Mouse (Mus musculus) kidney, postnatal 0 days (tissue): ENCODE data around the gene Angptl8. TPM values are rescaled to one million over a fixed set of nuclear protein-coding genes. Genes with fewer than 3 reads are reported as not detected.
"Not testable (repeated sequence)": the region's sequence is repeated elsewhere in the genome, so short reads cannot be mapped to it uniquely, and the experiment has no call there.

ENCODE experiments used
- ATAC-seq: fragments of 200-750 bp; cut with Nextera tagmentation; replicated peaks from 2 replicates; pipeline ENCODE4 v1.8.0; 2017; ENCODE audit warnings: low read depth, moderate number of reproducible peaks, moderate TSS enrichment, moderate library complexity; ENCODE audit not compliant: low FRiP score
- DNase-seq: peaks from one replicate; pipeline ENCODE4 v3.0.0-alpha.2; 2016; ENCODE audit warnings: low spot score
- H3K27ac ChIP-seq: fragments of 300-500 bp; sonication (generic); 2 replicates; pipeline ENCODE4 v1.5.1; 2014; ENCODE audit warnings: mild to moderate bottlenecking
- H3K27me3 ChIP-seq: fragments of 300-500 bp; sonication (generic); 2 replicates; pipeline ENCODE4 v1.6.1; 2014; ENCODE audit warnings: low read length, mixed read lengths; ENCODE audit not compliant: insufficient read depth
- H3K36me3 ChIP-seq: fragments of 300-500 bp; sonication (generic); 2 replicates; pipeline ENCODE4 v1.6.1; 2014; ENCODE audit warnings: low read length, mixed read lengths; ENCODE audit not compliant: insufficient read depth
- H3K4me1 ChIP-seq: fragments of 300-500 bp; sonication (generic); replicated peaks from 2 replicates; pipeline ENCODE4 v1.6.1; 2014; ENCODE audit warnings: antibody characterized with exemption, low read length, mixed read lengths; ENCODE audit not compliant: insufficient read depth
- H3K4me2 ChIP-seq: fragments of 300-500 bp; sonication (generic); 2 replicates; pipeline ENCODE4 v1.6.1; 2014; ENCODE audit warnings: mild to moderate bottlenecking, low read length, moderate library complexity, mixed read lengths
- H3K4me3 ChIP-seq: fragments of 300-500 bp; sonication (generic); replicated peaks from 2 replicates; pipeline ENCODE4 v1.5.1; 2014; ENCODE audit warnings: low read depth, low read length
- H3K9ac ChIP-seq: fragments of 300-500 bp; sonication (generic); 2 replicates; pipeline ENCODE4 v1.6.1; 2014; ENCODE audit warnings: low read depth, low read length
- H3K9me3 ChIP-seq: fragments of 300-500 bp; sonication (generic); replicated peaks from 2 replicates; pipeline ENCODE4 v1.6.1; 2016; ENCODE audit warnings: low read length, inconsistent platforms, mixed read lengths
- CTCF ChIP-seq: IDR thresholded peaks from 2 replicates; pipeline ENCODE4 v1.5.1; 2016; ENCODE audit warnings: antibody characterized with exemption, low read depth, mild to moderate bottlenecking, moderate library complexity
- WGBS: fragments of 180-500 bp; shearing (Covaris S2); extraction: QIAGEN DNeasy Blood & Tissue Kit; methylation state at CpG from one replicate; pipeline ENCODE4 v1.1.7; 2014; 5-methylcytosine and 5-hydroxymethylcytosine counted together
- microRNA-seq: library from miRNA; unstranded; fragments of <30 nt; microRNA quantifications from one replicate; pipeline ENCODE4, GENCODE M21; 2016
- polyA plus RNA-seq: library from polyadenylated mRNA; unstranded; fragments of >200 nt; fragmentation: Nextera tagmentation; extraction: Ambion mirVana; gene quantifications from 2 replicates; pipeline ENCODE4 v1.2.1, GENCODE M21; 2015

Gene Angptl8
- polyA plus RNA-seq, 1 experiment from 2014 or later, result 6.1 TPM

- Histone ChIP-seq H3K9me3 (no peaks in the 10 kb centered on the region; the same call in 1 of the 2 replicates), H3K4me1 (no peaks in the 10 kb centered on the region; the same call in 1 of the 2 replicates), H3K27ac (no peak overlapping the region), H3K9ac (no peak overlapping the region), H3K27me3 (no peaks in the 10 kb centered on the region), H3K36me3 (no peaks in the 10 kb centered on the region), H3K4me3 (no peak overlapping the region), H3K4me2 (no peak overlapping the region)
- DNase-seq (no peak), ATAC-seq (no peak)
- WGBS, result 37% methylated on average over 2 of the region's 2 CpGs
- no peak for TF ChIP-seq CTCF
These were observed 31.3 kb downstream of the Angptl8 start for GRCm38 (mm10) chr9:21866641-21867040.

DNA sequence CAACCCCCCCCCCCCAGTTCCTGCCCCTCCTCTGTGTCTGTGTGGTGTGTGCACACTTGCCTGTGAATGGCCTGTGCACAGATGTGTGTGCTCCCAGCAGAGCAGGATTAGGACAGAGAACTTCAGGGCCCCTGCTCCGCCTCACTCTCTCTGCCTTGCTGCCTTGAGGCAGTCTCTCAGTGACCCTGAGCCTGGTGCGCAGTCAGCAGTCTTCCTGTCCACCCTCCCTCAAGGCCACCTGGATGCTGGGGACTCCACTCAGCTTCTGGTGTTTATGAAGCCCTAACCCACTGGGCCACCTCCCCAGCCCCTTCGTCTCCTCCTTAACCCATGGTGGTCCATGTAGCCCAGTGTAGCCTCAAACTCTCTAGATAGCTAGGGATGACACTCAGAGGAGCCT is 32.4 kb downstream of the Angptl8 start:
- Histone ChIP-seq H3K4me3 (no peak overlapping the region), H3K36me3 (no peaks in the 10 kb centered on the region), H3K27me3 (no peaks in the 10 kb centered on the region), H3K9ac (no peak overlapping the region), H3K9me3 (no peaks in the 10 kb centered on the region), H3K4me1 (no peaks in the 10 kb centered on the region; the same call in 1 of the 2 replicates), H3K4me2 (no peak overlapping the region), H3K27ac (no peak overlapping the region)
- no peak for ATAC-seq
- 78% methylated on average over 3 of the region's 3 CpGs for WGBS
- DNase-seq, result no peak
- TF ChIP-seq CTCF, result no peak

- not testable (repeated sequence) for H3K27me3 ChIP-seq, DNase-seq, H3K9ac ChIP-seq, H3K27ac ChIP-seq, ATAC-seq, H3K4me1 ChIP-seq, H3K9me3 ChIP-seq, H3K36me3 ChIP-seq, H3K4me2 ChIP-seq, H3K4me3 ChIP-seq
- TF ChIP-seq CTCF, result peak; percentile 63
- WGBS, result 56% methylated on average over 7 of the region's 7 CpGs
These were observed 34.0 kb downstream of the Angptl8 start for GRCm38 (mm10) chr9:21869290-21869689.

DNA sequence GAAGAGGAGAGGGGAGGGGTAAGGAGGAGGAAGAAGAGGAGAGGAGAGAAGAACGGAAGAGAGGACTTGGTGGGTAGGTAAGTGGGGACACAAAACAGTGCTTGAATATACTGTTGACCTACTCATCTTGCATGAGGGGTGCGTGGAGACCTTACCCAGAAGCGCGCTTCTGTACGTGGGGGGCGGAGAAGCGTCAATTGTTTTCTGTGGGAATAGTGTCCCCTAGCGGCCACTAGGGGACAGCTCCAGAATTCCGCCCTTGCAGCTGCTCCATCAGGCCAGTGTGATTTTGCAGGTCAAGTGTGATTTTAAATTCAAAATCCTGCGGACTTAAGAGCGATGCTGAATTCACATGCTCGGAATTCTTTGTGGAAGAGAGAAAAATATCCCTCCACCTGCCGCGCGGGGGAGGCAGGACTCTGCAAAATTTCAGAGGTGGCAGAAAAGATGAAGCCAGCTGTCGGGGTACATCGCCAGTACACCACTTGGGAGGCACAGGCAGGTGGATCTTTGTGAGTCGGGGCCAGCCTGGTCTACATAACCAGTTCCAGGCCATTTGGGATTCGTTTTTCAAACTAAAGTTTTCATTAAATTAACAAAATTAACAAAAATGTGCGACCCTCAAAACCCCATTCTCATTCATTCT is 35.7 kb downstream of the Angptl8 start:
- DNase-seq (peak; percentile 81), ATAC-seq (0 out of 2 replicates have a peak, but pooled peaks have one; percentile 29)
- H3K4me2 ChIP-seq, result peak overlapping the region; percentile 43
- H3K27ac ChIP-seq, result no peak overlapping the region
- H3K4me1 ChIP-seq, result no peaks in the 10 kb centered on the region; the same call in 1 of the 2 replicates
- H3K9me3 ChIP-seq, result no peaks in the 10 kb centered on the region
- WGBS, result 15% methylated on average over 20 of the region's 20 CpGs
- H3K4me3 ChIP-seq, result no peak overlapping the region; the same call in 1 of the 2 replicates
- peak; percentile 86 for TF ChIP-seq CTCF
- no peak overlapping the region for H3K9ac ChIP-seq
- no peaks in the 10 kb centered on the region for H3K27me3 ChIP-seq
- no peaks in the 10 kb centered on the region for H3K36me3 ChIP-seq

- no peak for TF ChIP-seq CTCF
- WGBS, result 55% methylated on average over 4 of the region's 4 CpGs
- no peaks in the 10 kb centered on the region for H3K4me1 ChIP-seq
- no peak overlapping the region for H3K4me3 ChIP-seq
- H3K9me3 ChIP-seq, result no peaks in the 10 kb centered on the region
- no peak overlapping the region for H3K4me2 ChIP-seq
- DNase-seq, result no peak
- H3K9ac ChIP-seq, result no peak overlapping the region
- no peak for ATAC-seq
- H3K27me3 ChIP-seq, result no peaks in the 10 kb centered on the region
- H3K36me3 ChIP-seq, result no peaks in the 10 kb centered on the region
- H3K27ac ChIP-seq, result no peak overlapping the region
These were observed 36.9 kb downstream of the Angptl8 start for GRCm38 (mm10) chr9:21872204-21872603.

DNA sequence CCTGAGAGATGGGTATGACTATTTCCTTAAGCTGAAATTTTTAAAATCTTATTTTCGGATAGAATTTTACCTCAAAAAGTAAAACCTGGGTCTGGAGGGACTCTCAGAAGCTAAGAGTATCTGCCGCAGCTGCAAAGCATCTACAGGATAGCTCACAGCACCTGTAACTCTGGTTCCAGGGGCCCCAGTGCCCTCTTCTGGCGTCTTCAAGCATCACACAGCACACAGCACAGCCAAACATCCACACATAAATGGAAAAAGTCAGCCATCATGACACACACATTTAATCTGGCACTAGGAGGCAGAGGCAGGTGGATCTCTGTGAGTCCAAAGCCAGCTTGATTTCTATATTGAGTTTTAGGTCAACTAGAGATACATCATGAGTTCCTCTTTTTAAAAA is 41.3 kb downstream of the Angptl8 start:
- no peak for DNase-seq
- H3K4me1 ChIP-seq, result no peaks in the 10 kb centered on the region
- H3K9me3 ChIP-seq, result no peaks in the 10 kb centered on the region
- WGBS, result 62% methylated on average over 3 of the region's 3 CpGs
- H3K36me3 ChIP-seq, result no peaks in the 10 kb centered on the region
- TF ChIP-seq CTCF, result peak; percentile 35; the same call in 1 of the 2 replicates
- no peak overlapping the region for H3K4me3 ChIP-seq
- no peak overlapping the region for H3K4me2 ChIP-seq
- ATAC-seq, result no peak
- H3K27ac ChIP-seq, result no peak overlapping the region
- H3K27me3 ChIP-seq, result no peaks in the 10 kb centered on the region
- H3K9ac ChIP-seq, result no peak overlapping the region

Small RNAs within 50 kb of the gene (microRNA-seq; reads per million reads assigned to microRNA genes)
- gene Mir7083, result 5.2 reads per million, percentile 15 among the genes with 10 or more reads in this experiment

Other genes starting within 250 kb of the Angptl8 start
- gene Timm29, start 242.8 kb upstream of the Angptl8 start, polyA plus RNA-seq, result 28.1 and 29.2 TPM in 2 replicates
- gene Yipf2, start 242.7 kb upstream of the Angptl8 start, polyA plus RNA-seq, result 30.2 and 31.6 TPM in 2 replicates
- gene Smarca4, start 219.3 kb upstream of the Angptl8 start, polyA plus RNA-seq, result 41.7 and 46.0 TPM in 2 replicates
- gene Ldlr, start 112.0 kb upstream of the Angptl8 start, polyA plus RNA-seq, result 16.9 and 19.6 TPM in 2 replicates
- 55.1 and 61.1 TPM in 2 replicates for gene Spc24, start 75.2 kb upstream of the Angptl8 start, polyA plus RNA-seq
- 10.1 and 10.3 TPM in 2 replicates for gene Kank2, start 36.8 kb upstream of the Angptl8 start, polyA plus RNA-seq
- 28.3 and 28.7 TPM in 2 replicates for gene Dock6, start 17.1 kb downstream of the Angptl8 start, polyA plus RNA-seq
- 12.0 and 13.3 TPM in 2 replicates for gene Rab3d, start 82.7 kb downstream of the Angptl8 start, polyA plus RNA-seq
- gene Ccdc159, start 92.0 kb downstream of the Angptl8 start, polyA plus RNA-seq, result 1.8 and 2.0 TPM in 2 replicates
- gene Tmem205, start 92.0 kb downstream of the Angptl8 start, polyA plus RNA-seq, result 82.9 and 83.7 TPM in 2 replicates
- gene Plppr2, start 101.5 kb downstream of the Angptl8 start, polyA plus RNA-seq, result 4.3 and 4.8 TPM in 2 replicates
- 7.5 and 8.1 TPM in 2 replicates for gene Swsap1, start 120.2 kb downstream of the Angptl8 start, polyA plus RNA-seq
- 16.1 and 17.2 TPM in 2 replicates for gene Epor, start 128.0 kb downstream of the Angptl8 start, polyA plus RNA-seq
- 26.8 and 29.2 TPM in 2 replicates for gene Rgl3, start 153.9 kb downstream of the Angptl8 start, polyA plus RNA-seq
- gene Ccdc151, start 167.1 kb downstream of the Angptl8 start, polyA plus RNA-seq, result 1.2 and 1.4 TPM in 2 replicates
- gene Prkcsh, start 167.3 kb downstream of the Angptl8 start, polyA plus RNA-seq, result 79.6 and 92.8 TPM in 2 replicates
- gene Elavl3, start 216.5 kb downstream of the Angptl8 start, polyA plus RNA-seq, result 0.05 and 0.12 TPM in 2 replicates
- not detected in 2 replicates for gene Gm49318, start 235.7 kb downstream of the Angptl8 start, polyA plus RNA-seq
- gene Zfp653, start 235.9 kb downstream of the Angptl8 start, polyA plus RNA-seq, result 8.3 and 8.9 TPM in 2 replicates
- 56.2 and 61.3 TPM in 2 replicates for gene Ecsit, start 249.9 kb downstream of the Angptl8 start, polyA plus RNA-seq